8 mouse cellular contexts compared by ENCODE assay signal in the genomic region with DNA sequence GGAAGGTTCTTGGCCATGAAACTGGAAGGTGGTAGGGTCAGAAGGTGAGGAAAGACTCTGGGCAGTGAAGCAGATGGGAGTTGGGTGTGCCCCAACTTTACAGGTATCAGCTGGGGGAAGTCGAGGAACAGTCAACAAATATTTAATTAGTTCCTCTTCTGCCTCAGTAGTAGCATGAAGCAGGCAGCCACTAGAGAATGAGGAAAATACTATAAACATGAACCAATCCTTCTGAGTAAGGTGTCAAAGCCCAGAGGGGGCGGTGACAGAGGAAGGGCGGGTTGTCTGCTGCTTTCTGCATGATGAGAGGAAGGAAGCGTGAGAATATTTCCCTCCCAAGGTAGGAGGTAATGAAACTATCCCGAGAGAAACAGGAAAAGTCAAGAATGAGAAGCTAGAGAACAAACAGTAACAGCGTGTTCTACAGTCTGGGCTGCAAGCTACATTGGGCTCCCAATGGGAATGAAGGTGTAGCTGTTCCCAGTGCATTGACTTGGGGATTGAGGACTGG. TPM values are rescaled to one million over a fixed set of nuclear protein-coding genes. Genes with fewer than 3 reads are reported as not detected.
DNase-seq lines count a peak whose midpoint lies in the region; ATAC-seq lines count a peak whose summit lies in the region.

Gene Lpin2 (plus strand): TSS at position 350 of the 511 bp plus-strand sequence.

- DNase-seq in urinary bladder, adult 2 months (ENCODE audit: low spot score): no peak
- DNase-seq in urinary bladder, postnatal 25 days (ENCODE audit: low spot score): no peak
- DNase-seq in limb, embryonic 10.5 days (ENCODE audit: low spot score): no peak
- DNase-seq in midbrain, embryonic 11.5 days (ENCODE audit: low spot score, missing footprints): no peak
- no peak for DNase-seq in embryo, embryonic 10 days (ENCODE audit: low spot score)
- DNase-seq in cerebellum, adult 18-20 months: no peak

- H3K27ac ChIP-seq in forebrain, embryonic 12.5 days: peak within 1 kb of the TSS; percentile 96
- peak within 1 kb of the TSS; percentile 92 for H3K27ac ChIP-seq in hindbrain, embryonic 15.5 days (replicated peaks)
- H3K27ac ChIP-seq in limb, embryonic 10.5 days: peak within 1 kb of the TSS; percentile 99
- H3K27ac ChIP-seq in midbrain, embryonic 11.5 days (ENCODE audit: low read depth, low read length): peak within 1 kb of the TSS; percentile 89

- H3K4me1 ChIP-seq in forebrain, embryonic 12.5 days: peaks cover 24% of the 10 kb centered on the region
- peaks cover 26% of the 10 kb centered on the region for H3K4me1 ChIP-seq in hindbrain, embryonic 15.5 days (replicated peaks)
- H3K4me1 ChIP-seq in limb, embryonic 10.5 days: peaks cover 47% of the 10 kb centered on the region
- peaks cover 19% of the 10 kb centered on the region for H3K4me1 ChIP-seq in midbrain, embryonic 11.5 days (ENCODE audit: control insufficient read depth, insufficient read depth, low read length)

- peak within 1 kb of the TSS; percentile 66 for H3K4me2 ChIP-seq in forebrain, embryonic 12.5 days
- H3K4me2 ChIP-seq in hindbrain, embryonic 15.5 days: peak within 1 kb of the TSS; percentile 84
- H3K4me2 ChIP-seq in midbrain, embryonic 11.5 days: peak within 1 kb of the TSS; percentile 70

- H3K27me3 ChIP-seq in forebrain, embryonic 12.5 days: peaks cover 3% of the 10 kb centered on the region; the same call in 1 of the 2 replicates
- H3K27me3 ChIP-seq in hindbrain, embryonic 15.5 days: no peaks in the 10 kb centered on the region
- H3K27me3 ChIP-seq in limb, embryonic 10.5 days (ENCODE audit: low read depth, poor library complexity, severe bottlenecking): no peaks in the 10 kb centered on the region
- H3K27me3 ChIP-seq in midbrain, embryonic 11.5 days (ENCODE audit: control insufficient read depth, insufficient read depth, low read length): no peaks in the 10 kb centered on the region

- H3K36me3 ChIP-seq in forebrain, embryonic 12.5 days (replicated peaks): no peaks in the 10 kb centered on the region
- no peaks in the 10 kb centered on the region for H3K36me3 ChIP-seq in hindbrain, embryonic 15.5 days
- H3K36me3 ChIP-seq in limb, embryonic 10.5 days: no peaks in the 10 kb centered on the region
- no peaks in the 10 kb centered on the region for H3K36me3 ChIP-seq in midbrain, embryonic 11.5 days (ENCODE audit: control insufficient read depth, insufficient read depth, low read length)

- 17% methylated on average over 6 of the region's 6 CpGs for WGBS in forebrain, embryonic 12.5 days
- 22% methylated on average over 6 of the region's 6 CpGs for WGBS in hindbrain, embryonic 15.5 days
- 15% methylated on average over 6 of the region's 6 CpGs for WGBS in limb, embryonic 10.5 days
- 20% methylated on average over 6 of the region's 6 CpGs for WGBS in midbrain, embryonic 11.5 days

- peak within 1 kb of the TSS; percentile 94 for H3K9ac ChIP-seq in forebrain, embryonic 12.5 days
- peak within 1 kb of the TSS; percentile 82 for H3K9ac ChIP-seq in hindbrain, embryonic 15.5 days
- peak within 1 kb of the TSS; percentile 90 for H3K9ac ChIP-seq in midbrain, embryonic 11.5 days (ENCODE audit: low read length)

- H3K9me3 ChIP-seq in forebrain, embryonic 12.5 days: no peaks in the 10 kb centered on the region
- H3K9me3 ChIP-seq in hindbrain, embryonic 15.5 days: no peaks in the 10 kb centered on the region
- no peaks in the 10 kb centered on the region for H3K9me3 ChIP-seq in limb, embryonic 10.5 days (replicated peaks)
- no peaks in the 10 kb centered on the region for H3K9me3 ChIP-seq in midbrain, embryonic 11.5 days (ENCODE audit: control insufficient read depth, low read length)

- no peak for ATAC-seq in forebrain, embryonic 12.5 days (ENCODE audit: low FRiP score)
- ATAC-seq in hindbrain, embryonic 15.5 days (ENCODE audit: low FRiP score, low read depth): no peak
- no peak for ATAC-seq in midbrain, embryonic 11.5 days (ENCODE audit: low FRiP score)

- H3K4me3 ChIP-seq in forebrain, embryonic 12.5 days (replicated peaks): peak within 1 kb of the TSS; percentile 92
- peak within 1 kb of the TSS; percentile 80 for H3K4me3 ChIP-seq in hindbrain, embryonic 15.5 days
- peak within 1 kb of the TSS; percentile 94 for H3K4me3 ChIP-seq in limb, embryonic 10.5 days
- peak within 1 kb of the TSS; percentile 82 for H3K4me3 ChIP-seq in midbrain, embryonic 11.5 days (ENCODE audit: low read depth, low read length)

RNA-seq across cellular contexts. Expression of gene Lpin2, which starts in this region (rescaled TPM):
- 13.7 and 18.8 TPM in 2 replicates for polyA plus RNA-seq in urinary bladder, adult 2 months (2012; rRNA removed)
- 41.5 and 45.3 TPM in 2 replicates for polyA plus RNA-seq in forebrain, embryonic 12.5 days (2016; fragmentation: Nextera tagmentation; extraction: Ambion mirVana)
- polyA plus RNA-seq in hindbrain, embryonic 15.5 days (2015; fragmentation: Nextera tagmentation; extraction: Ambion mirVana): 41.7 and 42.6 TPM in 2 replicates
- polyA plus RNA-seq in limb, embryonic 10.5 days (2016; fragmentation: Nextera tagmentation; extraction: Ambion mirVana): 40.0 and 51.8 TPM in 2 replicates
- 31.6 and 35.4 TPM in 2 replicates for polyA plus RNA-seq in midbrain, embryonic 11.5 days (2014; fragmentation: Nextera tagmentation; extraction: Ambion mirVana)
